Mouse (Mus musculus): ENCODE data around the gene Cstf2.

DNA sequence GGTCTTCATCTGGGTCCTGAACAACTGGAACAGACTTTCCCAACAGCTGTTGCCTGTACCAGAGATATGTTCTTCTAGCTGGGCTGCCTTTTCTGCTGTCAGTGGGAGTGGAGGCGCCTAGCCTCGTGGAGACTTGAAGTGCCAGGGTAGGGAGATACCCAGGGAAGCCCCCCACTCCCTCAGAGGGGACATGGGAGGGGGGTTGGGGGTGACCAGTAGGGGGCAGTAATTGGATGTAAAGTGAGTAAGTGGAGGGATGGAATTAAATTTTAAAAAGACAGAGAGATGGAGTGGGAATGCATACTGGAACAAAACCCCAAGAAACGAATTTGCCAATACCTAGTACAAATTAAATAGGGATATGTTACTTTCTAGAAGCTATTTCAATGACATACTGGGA, 74.8 kb downstream of the Cstf2 start:
- no peak for TF ChIP-seq CTCF (IDR thresholded peaks at IDR 0.05; ENCODE audit: borderline replicate concordance, insufficient read depth, low read length)
- no peak for TF ChIP-seq POLR2A (IDR thresholded peaks at IDR 0.05; ENCODE audit: low read depth, low read length)

All from embryonic fibroblast, embryonic 13.5 days (primary cell).